Mouse (Mus musculus) layer of hippocampus, postnatal 25 days (tissue): ENCODE measurements around the gene Akr1b7. TPM values are rescaled to one million over a fixed set of nuclear protein-coding genes. Genes with fewer than 3 reads are reported as not detected.
A peak's percentile ranks its signal among the peaks of the same experiment; 100 is the strongest.

ENCODE experiments used
- DNase-seq, 2 experiments: peaks; one replicate each; pipeline ENCODE4 v3.0.0; 2022; ENCODE audit warnings: mixed read lengths in 2 of 2, low spot score in 1 of 2; ENCODE audit errors: extremely low spot score in 1 of 2
- total RNA-seq, 2 experiments: library from RNA; stranded (reverse); gene quantifications; 2 replicates each; pipeline ENCODE4 v1.2.3; 2021

Gene Akr1b7
- total RNA-seq, 2 experiments from 2014 or later, result not detected

- DNase-seq, result no peak
Observed at GRCm38 (mm10) chr6:34419071-34419470, 6.9 kb downstream of the Akr1b7 start.

GRCm38 (mm10) chr6:34439006-34439405 lies 26.9 kb downstream of the Akr1b7 start:
- no peak for DNase-seq

GRCm38 (mm10) chr6:34441556-34442257 lies 29.6 kb downstream of the Akr1b7 start:
- no peak for DNase-seq

- no peak for DNase-seq
Observed at GRCm38 (mm10) chr6:34443791-34444190, 31.7 kb downstream of the Akr1b7 start.

- peak; percentile 32 to 84 for DNase-seq
Observed at GRCm38 (mm10) chr6:34447961-34448360, 35.8 kb downstream of the Akr1b7 start.

DNA sequence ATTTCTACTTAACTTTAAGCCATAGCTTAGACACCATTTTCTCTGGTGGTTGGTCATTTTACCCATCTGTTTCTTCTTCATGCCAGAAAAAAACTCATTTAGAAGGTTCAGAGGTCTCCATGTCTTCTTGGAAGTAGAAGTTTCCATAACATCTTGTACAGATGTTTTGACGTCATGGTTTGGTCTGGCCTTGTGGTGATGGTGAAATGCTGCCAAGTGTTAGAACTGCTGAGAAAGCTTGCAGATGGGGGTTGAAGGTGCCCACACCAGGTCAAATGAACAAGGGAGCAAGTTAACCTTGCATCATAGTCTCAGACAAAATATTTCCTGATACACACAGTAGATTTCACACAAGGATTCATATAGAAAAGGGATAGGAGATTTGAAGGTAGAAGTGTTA lies 36.6 kb downstream of the Akr1b7 start:
- no peak for DNase-seq

DNA sequence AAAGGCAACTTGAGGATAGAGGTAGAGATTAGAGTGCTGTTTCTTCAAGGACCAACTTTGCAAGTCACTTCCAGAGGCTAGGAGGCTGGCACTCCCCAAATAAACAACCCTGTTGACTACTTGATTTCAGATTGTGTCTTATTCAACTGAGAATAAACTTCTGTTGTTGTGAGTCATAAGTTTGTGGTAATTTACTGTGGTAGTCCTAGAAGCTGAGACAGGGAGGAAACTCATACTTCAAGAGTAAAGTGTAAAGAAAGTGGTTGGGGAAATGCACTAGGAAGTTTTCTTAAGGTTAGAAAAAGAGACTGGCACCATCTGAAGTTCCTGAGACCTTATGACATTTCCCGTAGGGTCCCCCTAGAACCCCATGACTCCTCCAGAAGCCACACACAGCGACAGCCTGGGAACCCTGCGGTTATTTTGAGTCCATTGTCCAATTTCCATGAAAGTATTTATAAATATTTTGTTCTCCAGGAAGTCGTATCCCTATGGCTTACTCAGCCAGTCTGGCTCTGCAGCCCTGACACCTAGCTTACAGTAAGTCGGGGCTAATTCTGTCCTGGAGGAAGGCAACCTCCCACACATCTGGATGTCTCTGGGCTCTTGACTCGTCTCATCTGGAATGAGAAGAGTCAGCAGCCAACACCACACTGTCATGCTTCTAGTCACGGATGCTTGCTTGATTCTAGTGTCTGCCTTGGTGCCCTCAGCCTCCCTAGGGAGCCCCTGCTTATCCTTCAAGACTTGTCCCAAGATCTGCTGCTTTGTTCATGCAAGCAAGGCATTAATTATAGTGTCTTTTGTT lies 41.0 kb downstream of the Akr1b7 start:
- DNase-seq, result no peak

DNA sequence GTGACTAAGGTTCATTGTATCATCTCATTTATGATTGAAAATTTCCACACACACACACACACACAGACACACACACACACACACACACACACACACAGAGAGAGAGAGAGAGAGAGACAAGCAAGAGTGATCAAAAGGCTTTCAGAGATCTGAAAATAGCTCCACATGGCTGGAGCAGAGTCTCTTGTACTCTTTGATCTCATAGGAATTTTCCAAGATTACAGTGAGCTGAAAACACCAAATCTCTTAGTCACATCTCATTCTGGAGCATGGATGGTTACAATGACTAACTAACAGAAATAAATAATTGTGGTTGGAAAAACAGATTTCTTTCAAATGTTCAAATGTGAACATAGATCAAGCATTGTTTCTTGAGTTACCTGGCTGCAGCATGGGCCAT lies 47.3 kb downstream of the Akr1b7 start:
- DNase-seq, result no peak

- no peak for DNase-seq
Observed at GRCm38 (mm10) chr6:34460651-34461050, 48.5 kb downstream of the Akr1b7 start.

- no peak for DNase-seq
Observed at GRCm38 (mm10) chr6:34463582-34463981, 51.4 kb downstream of the Akr1b7 start.

- DNase-seq, result no peak
Observed at GRCm38 (mm10) chr6:34471434-34472110, 59.4 kb downstream of the Akr1b7 start.

Other genes with a start within 250 kb of the Akr1b7 start
- 10 to 100 TPM; 55.2 to 58.2 TPM for gene Slc35b4, start 235.2 kb upstream of the Akr1b7 start, total RNA-seq
- 10 to 100 TPM; 38.7 to 42.2 TPM for gene Akr1b3, start 94.9 kb upstream of the Akr1b7 start, total RNA-seq
- gene Akr1b8, start 58.2 kb upstream of the Akr1b7 start, total RNA-seq, result under 1 TPM; 0.45 to 0.64 TPM
- 10 to 100 TPM; 21.6 to 26.5 TPM for gene Akr1b10, start 28.1 kb upstream of the Akr1b7 start, total RNA-seq
- gene Bpgm, start 63.9 kb downstream of the Akr1b7 start, total RNA-seq, result 10 to 100 TPM; 70.7 to 78.1 TPM
- 10 to 100 TPM; 25.4 to 34.4 TPM for gene Cald1, start 186.2 kb downstream of the Akr1b7 start, total RNA-seq